Mouse (Mus musculus): ENCODE measurements around the gene 1700029P11Rik.

- no peak for TF ChIP-seq CTCF (IDR thresholded peaks at IDR 0.05; ENCODE audit: extremely low read depth, insufficient read length, insufficient replicate concordance, low read depth, low read length)
- no peak for TF ChIP-seq POLR2A (IDR thresholded peaks at IDR 0.05; ENCODE audit: low read depth, low read length)
Observed at GRCm38 (mm10) chr15:82014745-82015391, 34.5 kb downstream of the 1700029P11Rik start.

Data from small intestine, adult 2 months (tissue).